In the genomic region with DNA sequence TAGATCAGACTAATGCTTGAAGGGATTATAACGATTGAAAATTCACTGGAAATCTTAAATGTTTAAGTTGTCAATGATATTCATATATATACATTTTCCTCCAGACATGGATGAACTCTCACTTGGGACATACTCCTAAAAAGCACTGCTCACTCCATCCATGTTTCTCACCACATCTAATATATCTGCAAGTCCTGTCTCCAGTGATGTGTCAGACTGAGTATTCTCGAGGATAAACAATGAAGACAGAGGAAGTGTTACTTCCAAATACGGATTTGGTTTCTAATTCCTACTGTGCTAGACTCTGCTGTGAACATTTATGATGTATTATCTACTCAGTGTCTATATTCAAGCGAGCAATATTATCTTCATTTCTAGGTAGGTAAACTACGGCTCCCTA, we compare ENCODE assay signal across 15 mouse cellular contexts.
"Had no signal": no experiment of that assay in that cellular context is flagged by ENCODE, and none has a peak within 500 bp of the region (broad histone marks: within the 10 kb centered on the region; RNA-seq: fewer than 3 reads in every experiment).

No protein-coding gene starts in this region.

- DNase-seq: forebrain, postnatal 0 days; gastrocnemius, postnatal 36 days had no signal

- H3K4me1 ChIP-seq: heart, embryonic 15.5 days; hindbrain, embryonic 12.5 days; limb, embryonic 12.5 days had no signal

- H3K27me3 ChIP-seq: heart, embryonic 13.5 days; heart, embryonic 15.5 days; hindbrain, embryonic 12.5 days; intestine, embryonic 15.5 days; limb, embryonic 12.5 days had no signal

- H3K36me3 ChIP-seq: heart, embryonic 13.5 days; heart, embryonic 15.5 days; hindbrain, embryonic 12.5 days; intestine, embryonic 15.5 days; limb, embryonic 10.5 days; limb, embryonic 12.5 days had no signal

- ATAC-seq: forebrain, postnatal 0 days; hindbrain, embryonic 16.5 days; inflammation-experienced regulatory T-cells, adult 6 months had no signal

- H3K4me2 ChIP-seq: heart, embryonic 11.5 days; heart, embryonic 13.5 days; heart, embryonic 15.5 days; hindbrain, embryonic 12.5 days; hindbrain, embryonic 14.5 days; limb, embryonic 12.5 days had no signal

- H3K9ac ChIP-seq: forebrain, postnatal 0 days; heart, embryonic 13.5 days; heart, embryonic 15.5 days; hindbrain, embryonic 12.5 days; hindbrain, embryonic 14.5 days; intestine, embryonic 15.5 days; limb, embryonic 12.5 days had no signal

- H3K27ac ChIP-seq: heart, adult 2 months; heart, embryonic 13.5 days; heart, embryonic 15.5 days; hindbrain, embryonic 12.5 days; hindbrain, embryonic 14.5 days; intestine, embryonic 15.5 days; layer of hippocampus, adult 2 months; left cerebral cortex, adult 2 months; limb, embryonic 10.5 days; limb, embryonic 12.5 days had no signal

- H3K4me3 ChIP-seq: heart, adult 2 months; heart, embryonic 13.5 days; heart, embryonic 15.5 days; hindbrain, embryonic 12.5 days; intestine, embryonic 15.5 days; layer of hippocampus, adult 2 months; left cerebral cortex, adult 2 months; limb, embryonic 10.5 days; limb, embryonic 12.5 days had no signal

- H3K9me3 ChIP-seq: heart, embryonic 13.5 days; heart, embryonic 15.5 days; hindbrain, embryonic 12.5 days; intestine, embryonic 15.5 days; limb, embryonic 10.5 days; limb, embryonic 12.5 days had no signal
